Mouse (Mus musculus) layer of hippocampus, adult 8-10 months (tissue): ENCODE measurements around the gene Twf2. TPM values are rescaled to one million over a fixed set of nuclear protein-coding genes. Genes with fewer than 3 reads are reported as not detected.

Experiments used
- DNase-seq, 2 experiments: peaks; one replicate each; pipeline ENCODE4 v3.0.0; 2022; ENCODE audit warnings: low spot score in 2 of 2
- total RNA-seq, 4 experiments: library from RNA; stranded (reverse); gene quantifications; 2 replicates each; pipeline ENCODE4 v1.2.4; 2022

The Twf2 gene
- total RNA-seq, 4 experiments from 2014 or later = 53.5 to 61.3 (median 56.8) TPM

GRCm38 (mm10) chr9:106177799-106178198, 25.1 kb upstream of the Twf2 start:
- no peak for DNase-seq

GRCm38 (mm10) chr9:106179454-106179853, 23.5 kb upstream of the Twf2 start:
- no peak for DNase-seq

- no peak for DNase-seq
Measured at GRCm38 (mm10) chr9:106179964-106180363, 22.9 kb upstream of the Twf2 start.

GRCm38 (mm10) chr9:106182146-106182545, 20.8 kb upstream of the Twf2 start:
- no peak for DNase-seq

GRCm38 (mm10) chr9:106183996-106184395, 18.9 kb upstream of the Twf2 start:
- DNase-seq = no peak

GRCm38 (mm10) chr9:106191355-106191754, 11.6 kb upstream of the Twf2 start:
- no peak for DNase-seq

- DNase-seq = no peak
Measured at GRCm38 (mm10) chr9:106192024-106192423, 10.9 kb upstream of the Twf2 start.

GRCm38 (mm10) chr9:106192998-106193397, 9.9 kb upstream of the Twf2 start:
- DNase-seq = no peak

GRCm38 (mm10) chr9:106193930-106194807, 8.7 kb upstream of the Twf2 start:
- no peak for DNase-seq

GRCm38 (mm10) chr9:106195693-106196092, 7.2 kb upstream of the Twf2 start:
- no peak for DNase-seq

GRCm38 (mm10) chr9:106197081-106197713, 5.7 kb upstream of the Twf2 start:
- no peak for DNase-seq

GRCm38 (mm10) chr9:106197732-106198131, 5.2 kb upstream of the Twf2 start:
- no peak for DNase-seq

- no peak for DNase-seq
Measured at GRCm38 (mm10) chr9:106198962-106199458, 3.9 kb upstream of the Twf2 start.

GRCm38 (mm10) chr9:106199535-106200272, 3.2 kb upstream of the Twf2 start, which contains the start of gene Ppm1m:
Gene Ppm1m (minus strand): TSS chr9:106199746.
- no peak for DNase-seq

- DNase-seq = no peak
Measured at GRCm38 (mm10) chr9:106201895-106202294, 1.0 kb upstream of the Twf2 start.

- no peak for DNase-seq
Measured at GRCm38 (mm10) chr9:106203990-106204851, 1.3 kb downstream of the Twf2 start.

GRCm38 (mm10) chr9:106205713-106206290, 2.9 kb downstream of the Twf2 start:
- no peak for DNase-seq

- no peak for DNase-seq
Measured at GRCm38 (mm10) chr9:106206515-106206914, 3.6 kb downstream of the Twf2 start.

GRCm38 (mm10) chr9:106208181-106208580, 5.3 kb downstream of the Twf2 start:
- no peak for DNase-seq

- DNase-seq = no peak
Measured at GRCm38 (mm10) chr9:106209954-106210353, 7.0 kb downstream of the Twf2 start.
